Mouse (Mus musculus): ENCODE results near the gene Smco2.
"Not testable (repeated sequence)": the region's sequence is repeated elsewhere in the genome, so short reads cannot be mapped to it uniquely, and the experiment has no call there.

Smco2 gene

DNA sequence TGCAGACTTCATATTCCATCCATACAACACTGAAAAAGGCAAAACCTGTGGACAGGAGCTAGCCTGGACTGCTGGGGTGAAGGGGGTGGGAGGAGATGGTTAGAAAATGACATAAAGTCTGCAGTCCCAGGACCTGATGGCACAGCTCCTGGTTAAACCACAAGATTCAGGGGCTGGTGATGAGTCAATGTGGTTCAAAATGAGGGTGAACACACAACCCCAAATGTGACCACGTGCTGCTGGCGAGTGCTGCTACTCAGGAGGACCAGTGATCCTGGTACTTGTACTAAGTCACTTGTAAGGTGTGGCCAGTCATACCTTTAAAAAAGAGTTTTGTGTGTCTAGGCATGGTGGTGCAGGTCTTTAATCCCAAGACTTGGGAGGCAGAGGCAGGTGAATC lies 13.2 kb downstream of the Smco2 start:
- DNase-seq: no peak

DNA sequence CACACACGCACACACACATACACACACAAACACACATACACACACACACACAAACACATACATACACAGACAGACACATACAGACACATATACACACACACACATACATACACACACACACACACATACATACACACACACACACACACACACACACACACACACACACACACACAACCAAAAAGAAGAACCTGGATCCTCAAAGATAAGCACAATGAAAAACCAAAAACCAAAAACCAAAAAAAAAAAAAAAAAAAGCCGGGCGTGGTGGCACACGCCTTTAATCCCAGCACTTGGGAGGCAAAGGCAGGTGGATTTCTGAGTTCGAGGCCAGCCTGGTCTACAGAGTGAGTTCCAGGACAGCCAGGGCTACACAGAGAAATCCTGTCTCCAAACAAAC lies 14.5 kb downstream of the Smco2 start:
- not testable (repeated sequence) for DNase-seq

DNA sequence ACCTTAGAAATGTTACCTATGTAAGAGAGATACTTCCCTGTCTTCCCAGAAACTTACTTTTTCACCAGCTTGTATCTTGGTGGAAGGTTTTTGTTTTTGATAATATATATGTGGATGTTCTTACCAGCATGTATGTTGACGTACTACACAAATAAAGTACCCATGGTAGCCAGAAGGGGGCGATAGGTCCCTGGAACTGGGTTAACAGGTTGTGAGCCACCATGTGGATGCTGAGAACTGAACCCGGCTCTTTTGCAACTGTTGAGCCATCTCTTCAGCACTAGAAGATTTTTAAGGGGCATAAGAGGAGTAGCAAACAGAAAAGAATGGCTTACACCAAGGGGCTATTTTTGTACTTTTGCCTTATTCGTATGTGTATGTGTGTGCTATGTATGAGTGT lies 15.8 kb downstream of the Smco2 start:
- DNase-seq: no peak

DNA sequence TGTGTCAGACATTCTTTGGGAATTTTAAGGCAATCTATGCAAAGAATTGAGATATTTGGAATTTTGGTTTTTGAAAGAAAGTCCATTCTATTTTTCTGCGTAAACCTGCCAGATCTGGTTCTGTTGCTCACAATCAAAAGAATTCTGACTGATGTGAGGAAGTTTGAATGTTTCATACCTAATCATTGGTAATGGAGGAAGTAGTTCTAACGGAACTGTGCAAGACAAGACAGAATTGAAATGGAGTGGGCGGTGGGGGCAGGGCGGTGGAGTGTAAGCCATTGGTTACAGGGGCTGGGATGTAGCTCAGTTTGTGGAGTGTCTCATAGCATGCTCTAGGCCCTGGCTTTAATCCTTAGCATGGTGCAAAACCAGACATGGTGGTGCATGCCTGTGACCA lies 22.1 kb downstream of the Smco2 start:
- DNase-seq: no peak

DNA sequence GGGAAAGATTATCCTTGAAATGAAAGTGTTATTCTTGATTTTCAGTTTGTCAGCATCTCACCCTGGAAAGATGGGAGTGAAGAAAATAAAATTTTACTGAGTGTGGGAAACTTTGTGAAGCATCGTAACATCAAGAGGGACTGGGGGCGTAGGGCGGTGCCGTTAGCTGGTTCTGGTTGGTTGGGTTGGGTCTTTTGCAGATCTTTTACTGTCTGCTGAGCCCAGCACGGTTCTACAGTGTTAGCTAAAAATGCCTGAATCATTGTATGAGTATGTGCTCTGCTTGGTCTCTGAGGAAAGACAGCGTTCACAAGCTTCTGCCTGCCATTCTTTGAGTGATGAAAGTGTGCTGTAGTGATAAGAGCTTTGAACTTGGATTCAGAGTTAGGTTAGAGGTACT lies 24.5 kb downstream of the Smco2 start:
- no peak for DNase-seq

DNA sequence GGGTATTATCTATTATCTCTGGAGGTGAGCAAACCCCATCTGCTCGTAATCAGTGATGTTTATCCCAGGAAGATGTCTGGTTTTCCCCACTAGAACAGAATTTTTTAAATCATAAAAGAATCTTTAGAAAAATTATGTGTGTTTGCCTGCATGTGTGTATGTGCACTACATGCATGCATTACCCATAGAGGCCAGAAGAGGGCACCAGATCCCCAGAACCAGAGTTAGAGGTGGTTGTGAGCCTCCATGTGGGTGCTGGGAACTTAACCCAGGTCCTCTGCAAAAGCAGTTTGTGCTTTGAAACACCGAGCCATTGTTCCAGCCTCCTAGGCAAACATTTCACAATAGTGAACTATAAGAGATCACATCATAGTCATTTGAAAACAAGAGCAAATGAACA lies 26.9 kb downstream of the Smco2 start:
- DNase-seq: no peak

DNA sequence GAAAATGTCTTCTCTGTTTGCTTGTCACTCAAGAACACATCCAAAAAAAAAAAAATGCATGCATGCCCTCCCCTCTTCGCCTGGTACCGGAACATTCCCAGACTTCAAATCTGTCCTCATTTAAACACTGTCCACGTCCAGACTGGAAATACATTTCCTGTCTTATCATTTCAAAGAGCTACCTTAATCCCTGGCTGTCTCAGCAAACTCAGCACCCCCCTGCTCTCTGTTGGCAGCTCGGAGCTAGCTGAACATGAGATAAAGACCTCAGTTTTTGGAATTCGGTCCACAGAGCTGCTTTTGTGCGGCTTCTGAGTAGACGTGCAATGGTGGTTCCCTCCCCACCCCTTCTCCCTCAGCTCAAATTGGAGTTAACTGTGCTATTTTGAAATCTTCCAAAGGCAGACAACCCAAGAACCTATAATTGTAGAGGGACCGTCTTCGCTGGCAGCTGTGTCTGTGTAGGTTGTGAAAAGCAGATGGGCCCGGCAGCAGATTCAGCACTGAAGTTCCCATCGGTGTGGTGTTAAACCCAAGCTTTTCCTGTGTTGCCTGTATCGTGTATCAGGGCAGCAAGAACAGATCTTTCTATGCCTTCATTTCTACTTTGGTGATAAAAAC lies 27.6 kb downstream of the Smco2 start:
- no peak for DNase-seq

DNA sequence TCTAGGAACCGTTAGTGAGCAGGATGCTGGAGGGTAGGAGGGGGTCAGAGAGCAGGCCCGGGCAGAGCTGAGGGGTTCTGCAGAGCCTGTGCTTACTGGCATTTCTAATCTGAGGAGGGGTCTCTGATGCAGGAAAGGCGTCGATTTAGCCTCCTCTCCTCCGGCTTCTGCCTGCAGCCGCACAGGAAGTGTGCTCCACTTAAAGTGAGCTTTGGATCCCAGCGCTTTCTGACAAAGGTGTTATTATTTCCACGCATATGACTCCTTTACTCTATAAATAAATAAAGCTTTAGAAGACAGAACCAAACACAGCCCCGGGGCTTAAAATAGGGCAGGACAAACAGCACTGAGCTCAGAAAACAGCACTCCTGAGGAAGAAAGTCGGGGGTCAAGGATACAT lies 29.0 kb downstream of the Smco2 start:
- DNase-seq: no peak

DNA sequence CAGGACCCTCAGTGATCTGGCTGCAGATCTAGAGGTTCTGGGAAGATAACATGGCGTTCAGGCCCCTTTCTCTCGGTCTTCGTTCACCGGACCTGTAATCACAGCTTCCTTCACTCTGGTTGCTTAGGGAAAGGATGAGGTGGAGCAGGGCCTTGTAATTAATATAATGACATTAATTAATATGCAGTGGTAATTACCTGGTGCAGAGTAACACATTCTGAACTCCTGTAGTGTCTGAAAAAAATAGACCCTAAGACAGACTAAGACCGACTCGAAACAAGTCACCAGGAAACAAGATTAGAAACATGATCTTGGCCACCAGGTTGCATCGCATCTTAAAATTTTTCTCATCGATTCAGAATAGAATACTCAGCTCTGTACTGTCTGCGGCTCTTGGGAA lies 30.0 kb downstream of the Smco2 start:
- DNase-seq: no peak

DNA sequence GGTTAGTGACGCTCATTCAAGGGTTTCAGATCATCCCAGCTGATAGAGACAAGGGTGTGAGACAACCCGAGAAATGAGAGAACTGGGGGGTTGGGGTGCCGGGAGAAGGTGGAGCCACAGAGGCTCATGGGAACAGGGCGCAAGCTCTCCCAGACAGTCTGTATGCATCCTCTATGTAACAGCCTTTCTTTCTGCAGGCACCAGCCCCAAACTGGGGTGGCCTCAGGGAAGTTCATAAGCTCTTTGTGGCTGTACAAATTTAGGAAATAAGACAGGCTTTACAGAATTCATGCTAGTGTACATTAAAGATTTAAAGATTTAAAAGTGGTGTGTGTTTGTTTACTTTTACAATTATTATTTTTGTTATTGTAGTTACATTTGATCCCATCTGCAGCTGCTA lies 30.4 kb downstream of the Smco2 start:
- DNase-seq: no peak

DNA sequence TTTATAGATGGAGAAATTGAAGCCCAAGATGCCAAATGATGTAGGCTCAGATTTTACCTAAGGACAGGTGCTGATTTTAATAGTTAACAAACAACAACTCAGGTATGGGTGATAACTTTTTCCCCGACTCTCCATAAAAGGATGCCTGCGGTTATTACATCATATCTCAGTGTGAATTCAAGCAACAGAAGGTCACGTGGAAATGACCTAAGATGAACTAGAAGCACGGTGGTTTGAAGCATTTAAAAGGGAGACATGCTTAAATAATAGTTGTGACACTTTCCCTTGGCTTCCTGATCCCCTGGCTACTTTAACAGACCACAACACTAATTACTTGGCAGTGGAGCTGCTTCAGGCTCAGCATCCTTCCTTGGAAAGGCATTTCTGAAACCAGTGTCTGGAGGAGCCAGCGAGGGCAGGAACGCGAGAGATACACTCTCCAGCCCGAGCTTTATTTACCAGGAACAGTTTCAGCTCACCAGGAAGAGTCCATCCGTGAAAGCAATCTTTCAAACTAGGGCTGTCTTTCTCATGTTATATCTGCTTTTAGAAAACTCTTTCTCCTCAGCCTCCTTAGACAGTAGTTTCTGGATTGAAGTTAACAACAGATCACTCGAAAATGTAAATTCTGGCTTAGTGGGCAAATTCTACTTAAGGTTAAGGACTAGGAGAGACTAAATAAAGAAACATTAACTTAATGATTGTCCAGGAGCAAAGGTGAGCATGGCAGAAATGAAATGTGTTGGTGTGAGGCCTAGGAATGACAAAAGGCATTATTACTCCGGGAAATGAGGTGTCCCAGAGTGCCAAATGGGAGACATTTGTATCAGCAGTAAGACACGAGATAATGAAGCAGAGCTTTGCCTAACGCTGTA lies 32.2 kb downstream of the Smco2 start:
- DNase-seq: no peak

DNA sequence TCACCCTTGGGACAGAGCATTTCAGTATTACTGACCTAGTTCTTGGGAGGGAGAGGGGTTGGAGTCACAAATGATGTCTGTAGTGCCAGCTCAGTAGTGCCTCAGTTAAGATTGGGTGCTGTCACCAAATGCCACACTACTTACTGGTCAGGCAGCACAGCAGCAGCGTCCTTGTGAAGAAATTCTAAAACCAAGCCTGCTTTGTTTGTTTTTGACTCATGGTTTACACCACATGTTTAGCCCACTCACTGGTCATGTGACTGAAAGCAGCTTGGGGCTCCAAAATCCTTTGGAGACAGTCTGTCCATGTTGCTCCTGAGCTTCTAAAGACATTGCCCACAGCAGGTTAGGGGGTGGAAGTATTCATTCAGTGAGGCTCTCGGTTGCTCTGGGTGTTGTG lies 33.5 kb downstream of the Smco2 start:
- no peak for DNase-seq

DNA sequence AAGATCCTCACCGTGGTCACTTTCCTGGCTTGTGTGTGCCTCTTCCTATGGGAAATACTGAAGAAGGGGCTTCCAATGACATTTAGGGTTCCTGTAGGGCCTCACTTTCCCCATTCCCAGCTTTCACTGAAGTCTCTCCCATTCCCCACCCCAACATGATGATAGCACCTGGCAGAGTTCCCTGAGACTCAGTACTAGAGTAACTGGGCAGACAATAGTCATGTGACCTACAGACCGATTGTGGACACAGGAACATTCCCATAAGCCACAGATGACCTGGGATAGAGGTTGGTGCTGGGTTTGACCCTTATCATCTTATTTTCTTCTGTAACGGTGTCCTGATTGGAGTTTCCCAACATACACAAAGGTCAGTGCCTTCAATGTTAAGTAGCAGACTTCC lies 34.3 kb downstream of the Smco2 start:
- DNase-seq: no peak

DNA sequence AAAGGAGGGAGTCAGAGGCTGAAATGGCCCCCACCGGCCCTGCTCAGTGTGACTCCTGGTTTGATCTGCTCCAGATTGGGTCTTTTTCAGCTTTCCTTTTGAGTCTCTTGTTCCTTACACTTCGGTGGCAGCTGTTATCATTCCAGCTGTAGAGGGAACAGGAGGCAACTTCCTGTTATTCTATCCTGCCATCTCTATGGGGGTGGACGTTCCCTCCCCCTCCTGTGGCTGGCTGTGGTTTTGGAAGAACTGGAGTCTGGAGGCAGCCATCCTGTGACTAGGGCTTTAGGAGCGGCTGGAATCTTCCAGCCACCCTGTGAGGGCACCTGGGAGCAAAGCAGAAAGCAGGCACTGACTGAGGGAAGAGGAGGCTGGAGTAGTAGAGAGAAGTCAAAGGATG lies 34.9 kb downstream of the Smco2 start:
- no peak for DNase-seq

DNA sequence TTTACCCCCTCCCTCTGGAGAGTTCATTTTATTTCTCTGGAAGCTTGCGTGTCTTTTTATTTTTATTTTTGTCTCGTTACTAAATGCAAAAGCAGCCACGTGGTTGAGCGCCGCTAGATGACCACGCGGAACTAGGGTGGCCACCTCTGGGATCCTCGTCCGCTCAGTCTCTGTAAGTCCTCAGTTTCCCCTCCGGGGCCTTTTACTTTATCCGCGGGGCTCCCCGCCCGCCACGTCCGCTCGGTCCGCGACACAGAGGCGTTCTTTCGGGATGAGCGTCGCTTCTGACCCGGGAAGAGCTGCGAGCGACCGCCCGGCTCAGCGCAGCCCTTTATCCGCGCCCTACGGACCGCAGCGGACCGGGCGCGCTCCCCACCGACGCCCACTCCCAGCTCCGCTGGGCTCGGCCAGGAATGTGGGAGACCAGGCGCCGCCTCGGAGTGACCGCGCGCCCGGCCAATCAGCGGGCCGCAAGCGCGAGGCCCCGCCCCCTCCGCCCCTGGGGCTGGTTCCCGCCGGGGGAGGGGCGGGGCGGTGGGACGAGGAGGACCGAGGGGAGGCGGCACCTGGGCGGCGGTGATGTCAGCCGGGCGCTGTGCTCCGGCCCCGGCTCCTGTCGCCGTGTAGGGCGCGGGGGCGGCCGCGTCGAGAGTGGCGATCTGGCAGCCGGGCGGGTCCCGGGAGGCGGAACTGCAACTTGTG lies 38.2 kb downstream of the Smco2 start, which contains the start of gene Ppfibp1:
TSS of gene Ppfibp1 (plus strand) at position 530 of the 702 bp plus-strand sequence.
- DNase-seq: peak; percentile 96

DNA sequence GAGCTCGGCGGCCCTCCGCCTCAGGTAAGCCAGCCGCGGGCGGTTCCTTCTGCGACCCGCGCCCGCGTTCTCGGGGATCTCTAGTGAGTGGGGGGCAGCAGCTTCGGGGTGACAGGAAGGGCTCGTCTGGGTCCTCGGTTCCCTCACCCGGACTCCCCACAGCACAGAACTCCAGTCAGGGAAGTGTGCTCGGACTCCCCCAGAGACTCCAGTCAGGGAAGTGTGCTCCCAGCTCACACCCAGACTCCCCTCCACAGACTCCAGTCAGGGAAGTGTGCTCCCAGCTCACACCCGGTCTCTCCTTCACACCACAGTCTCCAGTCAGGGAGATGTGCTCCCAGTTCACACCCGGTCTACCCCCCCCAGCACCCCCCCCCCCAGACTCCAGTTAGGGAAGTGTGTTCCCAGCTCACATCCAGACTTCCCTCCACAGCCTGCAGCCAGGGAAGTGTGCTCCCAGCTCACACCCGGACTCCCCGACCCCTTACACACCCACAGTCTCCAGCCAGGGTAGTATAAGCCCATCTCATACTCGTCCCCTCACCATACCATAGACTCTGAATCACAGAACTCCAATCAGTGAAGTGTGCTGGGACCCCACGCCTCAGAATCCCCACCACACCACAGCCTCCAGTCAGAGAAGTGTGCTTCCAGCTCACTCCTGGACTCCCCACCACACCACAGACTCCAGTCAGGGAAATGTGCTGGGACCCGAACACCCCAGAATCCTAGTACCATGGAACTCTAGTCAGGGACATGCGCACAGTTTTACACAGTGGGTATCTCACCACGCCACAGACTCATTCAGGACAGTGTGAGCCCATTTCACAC lies 39.0 kb downstream of the Smco2 start:
- no peak for DNase-seq

DNA sequence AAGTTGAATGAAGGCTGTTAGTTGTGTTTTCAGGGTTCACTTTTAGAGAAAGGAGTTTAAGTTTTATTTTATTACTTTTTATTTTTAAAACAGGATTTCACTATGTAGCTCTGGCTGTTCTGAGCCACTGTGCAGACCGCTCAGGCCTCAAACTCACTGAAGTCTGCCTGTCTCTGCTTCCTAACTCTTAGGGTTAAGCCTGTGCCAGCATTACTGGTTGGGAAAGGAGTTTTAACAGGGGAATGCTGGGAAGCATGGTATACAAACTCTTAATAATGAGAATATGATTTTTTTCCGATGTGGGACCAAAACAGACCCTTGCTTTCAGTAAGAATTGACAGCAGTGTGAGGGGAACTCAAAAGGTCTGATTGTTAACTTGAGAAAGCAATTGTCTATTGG lies 40.3 kb downstream of the Smco2 start:
- no peak for DNase-seq

DNA sequence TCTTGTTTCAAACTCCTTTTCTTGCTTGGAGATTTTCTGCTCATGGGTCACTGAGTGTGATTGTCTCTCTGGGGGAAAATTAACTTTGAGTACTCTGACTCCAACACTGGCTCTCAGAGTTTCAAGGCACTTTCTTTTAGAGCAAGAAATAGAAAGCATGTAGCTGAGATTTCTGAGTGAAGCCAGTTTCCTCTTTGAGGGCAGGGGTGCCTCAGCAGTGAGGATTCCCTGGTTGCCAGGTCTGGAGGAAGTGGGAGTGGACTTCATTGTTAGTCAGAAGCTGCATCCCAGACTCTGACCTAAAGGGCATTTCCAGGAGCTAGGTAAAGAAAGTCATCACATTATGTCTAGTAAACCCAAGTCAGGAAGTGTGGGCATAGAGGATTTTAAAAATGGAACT lies 40.7 kb downstream of the Smco2 start:
- DNase-seq: no peak

DNA sequence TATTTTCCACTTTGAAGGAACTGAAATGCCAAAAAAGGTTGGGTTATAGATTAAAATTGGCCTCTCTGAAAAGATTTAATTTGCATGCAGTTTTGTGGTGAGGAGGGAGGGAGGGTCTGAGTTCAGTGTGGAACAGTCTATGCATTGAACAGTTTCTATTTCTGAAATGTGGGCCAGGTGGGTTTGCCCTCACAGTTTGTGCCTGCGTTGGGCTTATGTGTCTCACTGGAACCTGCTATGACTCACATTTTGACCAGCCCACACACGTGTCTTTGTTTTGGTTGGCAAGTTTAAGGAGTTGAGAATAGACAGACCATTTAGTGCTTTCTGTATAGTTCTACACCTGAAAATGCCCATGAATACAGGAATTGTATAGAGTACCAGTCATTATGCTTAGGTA lies 44.0 kb downstream of the Smco2 start:
- no peak for DNase-seq

DNA sequence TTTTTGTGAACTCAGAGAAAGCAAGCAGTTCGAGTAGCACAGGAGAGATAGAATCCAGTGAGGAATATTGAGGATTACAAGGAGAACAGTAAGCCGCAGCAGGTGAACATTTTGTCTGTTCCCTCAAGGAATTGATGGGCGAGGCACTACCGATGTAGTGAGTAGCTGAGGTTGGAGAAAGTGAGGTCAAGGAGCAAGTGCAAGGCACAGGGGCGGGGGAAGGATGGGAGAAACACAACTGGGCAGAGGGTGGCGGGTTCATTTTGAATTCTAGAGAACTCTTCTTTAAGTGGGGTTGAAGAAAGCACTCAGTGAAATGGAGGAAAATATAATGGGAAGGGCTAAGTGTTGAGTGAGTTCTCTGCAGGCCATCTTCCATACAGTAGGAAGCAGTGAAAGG lies 48.8 kb downstream of the Smco2 start:
- DNase-seq: no peak

DNA sequence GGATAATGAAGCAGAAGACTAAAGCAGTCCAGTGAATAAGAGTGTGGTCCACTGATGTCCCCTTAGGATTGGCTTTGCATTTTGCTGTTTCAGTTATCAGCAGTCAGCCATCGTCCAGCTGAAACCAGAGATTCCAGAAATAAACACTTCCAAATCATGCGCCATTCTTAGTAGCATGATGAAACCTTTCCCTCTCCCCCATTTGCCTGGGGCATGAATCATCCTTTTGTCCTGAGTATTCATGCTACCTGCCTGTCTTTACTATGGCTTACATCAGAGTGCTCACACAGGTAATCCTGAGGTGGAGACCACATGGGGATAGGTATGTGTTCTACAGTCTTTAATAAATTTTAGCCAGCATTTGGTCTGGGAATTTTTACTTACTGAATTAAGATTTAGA lies 49.7 kb downstream of the Smco2 start:
- DNase-seq: no peak

DNA sequence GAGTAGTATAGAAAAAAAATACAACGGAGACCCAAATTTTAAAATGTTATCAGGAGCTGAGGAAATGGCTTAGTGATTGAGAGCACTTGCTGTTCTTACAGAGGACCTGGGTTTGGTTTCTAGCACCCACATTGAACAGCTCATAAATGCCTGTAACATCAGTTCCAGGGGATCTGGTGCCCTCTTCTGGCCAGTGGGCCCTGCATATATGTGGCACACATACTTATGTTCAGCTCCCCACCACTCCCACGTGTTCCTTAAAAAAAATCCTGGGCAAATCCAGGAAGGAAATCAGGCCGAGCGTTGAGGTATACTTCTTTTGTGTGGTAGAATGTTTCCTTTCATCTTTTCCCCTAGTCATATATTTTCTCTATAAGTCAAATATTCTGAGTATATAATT lies 52.0 kb downstream of the Smco2 start:
- DNase-seq: no peak

DNA sequence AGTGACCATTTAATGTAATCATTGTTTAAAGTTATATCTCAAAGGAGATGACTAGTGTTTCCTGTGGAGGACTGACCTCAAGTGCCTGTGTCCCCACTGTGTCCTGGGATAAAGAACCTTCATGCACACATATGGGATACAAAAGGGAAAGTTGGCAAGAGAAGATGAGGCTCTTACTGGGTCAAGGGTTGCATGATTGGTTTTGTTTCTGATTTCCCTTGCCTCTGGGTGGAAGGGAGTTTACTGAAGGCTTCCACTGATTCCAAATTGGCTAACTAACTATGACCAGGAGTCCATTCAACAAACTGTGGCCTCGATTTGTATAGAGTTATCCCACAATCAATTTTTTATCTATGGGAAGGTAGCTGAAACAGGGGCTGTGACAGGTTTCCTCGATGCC lies 53.7 kb downstream of the Smco2 start:
- no peak for DNase-seq
